Mouse (Mus musculus) urinary bladder, postnatal 25 days (tissue): ENCODE results near the gene Fam169a.
"Not testable (repeated sequence)": the region's sequence is repeated elsewhere in the genome, so short reads cannot be mapped to it uniquely, and the experiment has no call there.

Source experiments
- DNase-seq: peaks from one replicate; pipeline ENCODE4 v3.0.0; 2022; ENCODE audit warnings: low spot score

Fam169a gene

DNA sequence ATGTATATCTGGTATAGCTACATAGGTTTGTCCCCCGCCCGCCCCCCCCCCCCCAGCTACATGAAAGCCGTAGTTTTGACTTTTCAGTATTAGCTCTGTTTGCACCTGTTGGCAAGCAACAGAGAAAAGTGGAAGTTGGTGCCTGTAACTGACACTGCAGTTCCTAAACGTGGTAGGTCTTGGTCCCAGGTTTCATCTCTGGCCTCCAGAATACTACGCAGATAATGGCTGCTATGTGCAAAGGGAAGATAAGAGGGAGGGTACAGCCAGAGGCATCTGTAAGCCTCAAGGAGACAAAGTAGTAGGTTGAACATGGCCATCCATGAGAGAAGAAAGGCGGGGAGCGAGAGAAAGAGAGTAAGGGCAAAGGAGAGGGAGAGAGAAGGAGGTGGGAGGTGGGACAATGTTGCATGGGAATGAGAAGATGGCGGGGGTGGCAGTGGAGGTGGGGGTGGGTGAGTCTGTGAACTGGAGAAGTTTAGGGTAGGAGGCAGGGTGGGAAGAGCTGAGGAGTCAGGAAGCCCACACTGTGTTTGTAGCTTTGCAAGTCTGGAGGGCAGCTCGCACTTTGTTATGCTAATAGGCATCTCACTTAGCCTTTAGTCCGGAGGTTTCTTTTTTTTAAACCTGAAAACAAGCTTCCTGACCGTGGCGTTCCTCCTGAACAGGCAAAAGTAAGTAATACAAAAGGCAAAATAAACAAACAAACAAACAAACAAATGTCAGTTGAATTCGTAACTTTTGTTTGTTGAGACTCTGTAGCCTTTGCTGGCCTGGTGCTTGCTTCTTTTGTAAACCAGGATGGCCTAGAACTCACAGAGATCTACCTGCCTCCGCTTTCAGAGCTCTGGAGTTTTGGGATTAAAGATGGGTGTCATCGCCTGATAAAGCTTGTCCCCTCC lies at the start of gene Fam169a:
Gene Fam169a, plus strand, starts transcription at position 638 of the 902 bp plus-strand sequence.
- no peak for DNase-seq

DNA sequence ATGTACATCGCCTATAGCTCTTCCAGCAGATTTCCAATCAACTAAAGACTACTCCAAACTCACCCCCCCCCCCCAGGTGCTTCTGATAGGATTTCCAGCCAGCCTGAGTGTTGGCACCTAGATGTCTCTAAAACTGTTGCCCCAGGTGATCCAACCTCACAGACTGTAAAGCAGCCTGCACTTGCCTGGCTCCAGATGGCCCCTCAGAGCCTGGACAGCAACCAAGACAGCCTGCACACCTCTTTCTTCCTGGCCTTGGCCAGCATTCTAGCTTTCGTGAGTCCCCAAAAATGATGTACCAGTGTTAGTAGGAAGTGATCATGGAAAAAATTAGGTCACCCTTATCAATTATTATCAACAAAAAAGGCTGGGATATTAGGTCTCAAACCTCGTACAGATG lies 49.4 kb upstream of the Fam169a start:
- no peak for DNase-seq

DNA sequence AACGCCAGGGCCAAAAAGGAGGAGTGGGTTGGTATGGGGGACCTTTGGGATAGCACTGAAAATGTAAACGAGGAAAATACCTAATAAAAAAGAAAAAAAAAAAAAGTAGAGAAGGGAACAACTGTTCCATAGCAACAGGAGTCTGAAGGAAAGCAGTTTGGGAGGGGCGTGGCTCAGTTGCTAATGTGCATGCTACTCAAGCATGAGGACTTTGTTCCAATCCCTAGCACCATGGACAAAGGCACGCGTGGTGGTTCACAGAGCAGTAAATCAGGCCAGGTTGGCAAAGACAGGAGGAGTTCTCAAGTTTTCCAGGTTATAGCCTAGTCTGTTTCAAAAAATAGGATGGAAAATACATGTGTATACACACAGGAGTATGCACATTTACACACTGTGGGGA lies 47.0 kb upstream of the Fam169a start:
- no peak for DNase-seq

DNA sequence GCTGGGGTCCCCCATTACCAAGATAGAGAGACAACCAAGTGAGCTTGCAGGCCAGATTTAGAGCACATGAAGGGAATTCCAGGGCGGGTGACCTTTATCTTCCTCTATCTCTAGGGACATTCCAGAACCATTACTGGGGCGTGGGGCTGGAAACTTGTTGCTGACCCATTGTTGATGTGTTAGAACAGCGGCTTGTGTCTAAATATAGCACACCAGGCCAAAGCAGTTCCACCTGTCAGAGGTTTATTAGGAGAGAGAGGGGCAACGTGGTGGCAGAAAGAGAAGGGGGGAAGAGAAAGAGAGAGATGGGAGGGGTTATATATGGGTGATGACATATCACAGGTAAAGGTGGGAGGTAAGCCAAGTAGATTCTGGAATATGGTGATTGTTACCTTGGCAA lies 45.2 kb upstream of the Fam169a start:
- DNase-seq, result no peak

DNA sequence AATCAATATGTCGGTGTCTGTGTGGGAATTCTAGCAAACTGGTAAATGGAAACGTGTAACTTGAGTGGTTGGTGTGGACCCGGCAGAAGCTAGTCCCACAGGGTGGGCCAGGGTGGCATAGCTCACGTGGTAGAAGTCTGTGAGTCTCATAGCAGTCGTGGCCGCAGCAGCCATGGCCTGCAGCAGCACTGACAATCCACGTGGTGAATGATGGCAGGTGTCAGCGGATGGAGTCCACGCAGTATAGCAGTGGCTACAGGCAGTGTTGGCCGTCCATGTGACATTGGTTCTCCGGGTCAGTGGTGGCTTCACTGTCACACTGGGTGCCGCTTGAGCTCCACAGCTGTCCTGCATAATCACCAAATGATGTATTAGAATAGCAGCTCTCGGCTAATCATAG lies 37.0 kb upstream of the Fam169a start:
- no peak for DNase-seq

DNA sequence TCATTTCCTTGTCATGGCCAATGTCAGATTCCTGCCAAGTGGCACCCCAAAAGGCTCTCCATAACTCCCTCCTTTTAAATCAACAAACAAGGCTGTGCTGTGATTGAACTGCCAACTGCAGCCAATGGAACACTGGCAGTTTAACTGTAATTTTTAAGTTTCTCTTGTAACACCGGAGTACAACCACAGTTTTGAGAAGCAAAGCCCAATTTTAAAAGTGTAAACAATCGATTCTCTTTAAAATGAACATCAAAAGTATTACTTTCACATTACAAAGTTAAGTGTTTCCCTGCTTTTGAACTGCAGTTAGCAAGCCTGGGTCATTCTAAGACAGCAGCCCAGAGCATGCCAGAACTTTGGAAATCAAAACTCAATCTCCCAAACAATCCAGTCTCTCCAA lies 32.8 kb upstream of the Fam169a start, which contains the start of gene 1700029F12Rik:
Gene 1700029F12Rik, minus strand, starts transcription at position 101 of the 400 bp plus-strand sequence.
- DNase-seq, result no peak

DNA sequence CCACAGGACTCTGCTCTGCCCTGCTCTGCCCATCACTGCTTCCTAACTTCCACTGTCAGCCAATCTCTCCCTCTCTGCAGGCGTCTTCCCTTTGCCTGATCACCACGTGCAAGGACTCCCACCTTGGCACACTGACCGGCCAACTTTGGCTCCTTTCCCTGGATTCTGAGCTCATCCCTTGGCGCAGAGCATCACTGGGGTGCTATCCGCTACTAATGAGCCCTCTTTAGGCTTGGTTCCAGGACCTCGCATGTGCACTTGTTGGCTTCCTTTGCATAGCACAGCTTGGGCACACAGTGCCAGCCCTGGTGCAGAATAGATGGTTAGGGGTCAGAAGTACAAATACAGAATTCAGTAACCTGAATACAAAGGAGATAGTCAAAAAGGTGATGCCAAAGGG lies 15.9 kb upstream of the Fam169a start:
- no peak for DNase-seq

DNA sequence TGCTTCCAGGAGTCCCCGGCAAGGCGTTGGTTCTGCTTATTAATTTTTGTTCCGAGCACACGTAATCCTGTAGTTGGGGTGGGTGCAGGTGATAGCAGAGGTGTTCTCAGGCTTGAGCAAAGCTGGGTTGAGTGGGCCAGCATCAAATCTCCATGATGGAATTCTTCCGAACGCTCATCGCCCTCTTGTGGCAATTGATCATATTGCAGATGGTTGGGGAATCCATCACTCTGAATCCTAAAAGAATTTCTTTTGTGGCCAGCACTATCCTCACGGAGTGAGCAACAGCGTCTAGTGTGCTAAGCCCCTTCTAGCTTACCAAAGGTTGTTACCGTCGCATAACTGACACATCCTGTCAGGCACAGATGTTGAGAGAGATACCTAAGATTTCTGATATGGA lies 14.4 kb upstream of the Fam169a start:
- DNase-seq, result peak; percentile 63

DNA sequence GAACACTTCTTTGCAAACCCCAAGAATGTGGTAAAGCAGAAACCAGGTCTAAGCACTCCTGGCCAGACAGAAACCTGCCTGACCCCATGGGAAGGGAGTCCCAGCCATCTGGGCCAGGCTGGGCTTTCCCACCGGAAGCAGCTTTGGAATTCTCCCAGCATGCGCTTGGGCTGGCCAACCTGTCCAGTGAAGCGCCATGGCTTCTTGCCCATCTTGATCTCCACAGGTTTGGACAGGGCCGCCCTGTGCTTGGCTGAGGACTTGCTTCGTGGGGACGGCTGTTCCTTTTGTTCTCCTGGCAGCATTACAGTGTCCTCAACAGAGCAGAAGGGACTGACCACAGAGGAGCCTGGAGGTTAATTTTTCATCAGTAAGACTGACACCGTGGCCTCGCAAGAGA lies 13.2 kb upstream of the Fam169a start:
- DNase-seq, result no peak

DNA sequence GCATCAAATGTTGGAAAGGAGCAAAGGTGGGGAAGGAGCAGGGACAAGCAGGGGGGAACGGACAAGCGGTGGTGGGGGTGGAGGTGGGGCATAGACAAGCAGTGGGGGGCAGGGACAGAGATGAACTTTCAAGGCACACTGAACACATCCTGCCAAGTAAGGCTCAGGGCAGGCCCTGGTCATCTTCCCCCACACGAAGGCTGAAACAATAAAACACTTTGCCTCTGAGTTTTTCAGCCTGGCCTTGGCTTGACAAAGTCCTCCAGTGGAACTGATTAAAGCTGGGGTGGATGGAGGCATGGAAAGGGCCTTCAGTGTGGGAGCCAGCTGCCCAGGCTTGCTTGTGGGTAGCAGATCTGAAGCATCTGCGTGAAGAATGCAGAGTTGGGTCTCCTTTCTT lies 9.3 kb upstream of the Fam169a start:
- no peak for DNase-seq

DNA sequence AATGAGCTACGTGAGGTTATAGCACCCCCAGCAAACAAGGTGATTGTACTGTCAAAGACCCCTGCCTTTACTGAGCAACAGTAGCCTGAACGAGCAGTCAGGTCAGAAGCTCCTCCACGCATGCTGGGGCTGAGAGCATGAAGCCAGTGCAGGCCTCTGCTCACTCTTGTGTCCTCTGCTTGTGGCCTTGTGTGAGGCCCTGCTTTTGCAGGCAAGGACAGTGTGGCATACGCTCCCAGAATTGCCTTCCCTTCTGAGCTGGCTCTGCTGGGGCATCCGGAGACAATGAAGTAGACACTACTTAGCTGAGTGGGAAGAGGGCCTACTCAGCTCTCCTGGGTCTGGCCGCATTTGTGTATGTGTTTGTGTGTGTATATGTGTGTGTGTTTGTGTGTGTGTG lies 7.3 kb upstream of the Fam169a start:
- DNase-seq, result no peak

DNA sequence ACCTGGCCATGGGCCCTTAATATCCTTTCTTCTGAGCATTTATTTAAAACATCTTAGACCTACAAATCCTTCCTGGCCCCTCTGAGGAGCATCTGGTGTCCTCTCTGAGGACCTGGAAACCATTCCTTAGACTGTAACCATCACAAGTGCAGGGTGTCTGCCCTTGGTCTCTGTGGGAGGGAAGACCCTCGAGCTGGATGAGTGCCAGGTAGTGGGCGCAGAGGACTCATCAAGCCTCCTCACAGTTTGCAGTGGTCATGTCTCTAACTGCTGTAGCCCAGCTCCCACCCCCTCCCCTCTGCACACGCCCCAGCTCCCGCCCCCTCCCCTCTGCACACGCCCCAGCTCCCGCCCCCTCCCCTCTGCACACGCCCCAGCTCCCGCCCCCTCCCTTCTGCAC lies 6.8 kb upstream of the Fam169a start:
- DNase-seq, result no peak

DNA sequence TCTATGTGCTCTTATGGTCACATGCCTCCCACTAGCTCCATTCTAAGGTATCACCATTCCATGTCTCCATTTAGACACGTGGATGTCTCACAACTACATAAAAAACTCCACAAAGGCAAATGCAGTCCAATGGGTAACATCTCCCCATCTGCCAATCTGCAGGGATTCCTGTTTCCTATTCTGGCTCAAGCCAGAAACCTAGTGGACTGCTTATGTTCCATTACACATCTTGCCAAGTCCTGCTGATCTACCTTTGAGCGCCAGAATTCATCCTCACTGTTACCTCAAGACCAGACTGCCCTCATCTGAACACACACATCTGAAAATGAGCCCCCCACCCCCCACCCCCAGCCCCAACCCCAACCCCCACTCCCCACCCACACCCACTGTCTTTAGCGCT lies 4.9 kb upstream of the Fam169a start:
- no peak for DNase-seq

DNA sequence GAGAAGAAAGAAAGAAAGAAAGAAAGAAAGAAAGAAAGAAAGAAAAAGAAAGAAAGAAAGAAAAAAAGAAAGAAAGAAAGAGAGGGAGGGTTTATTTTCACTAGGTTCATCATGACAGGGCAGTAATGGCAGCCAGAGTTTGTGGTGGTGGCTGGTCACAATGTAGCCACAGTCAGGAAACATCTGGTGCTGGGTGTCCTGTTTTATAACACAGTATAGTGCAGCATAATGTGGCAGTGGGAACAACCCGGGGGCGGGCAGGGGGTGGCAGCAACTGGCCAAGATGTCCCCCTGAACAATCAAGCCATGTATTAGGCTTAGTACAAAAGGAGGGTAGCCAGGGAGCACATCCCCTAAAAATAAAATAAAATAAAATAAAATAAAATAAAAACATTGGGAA lies 3.7 kb upstream of the Fam169a start:
- DNase-seq, result no peak

DNA sequence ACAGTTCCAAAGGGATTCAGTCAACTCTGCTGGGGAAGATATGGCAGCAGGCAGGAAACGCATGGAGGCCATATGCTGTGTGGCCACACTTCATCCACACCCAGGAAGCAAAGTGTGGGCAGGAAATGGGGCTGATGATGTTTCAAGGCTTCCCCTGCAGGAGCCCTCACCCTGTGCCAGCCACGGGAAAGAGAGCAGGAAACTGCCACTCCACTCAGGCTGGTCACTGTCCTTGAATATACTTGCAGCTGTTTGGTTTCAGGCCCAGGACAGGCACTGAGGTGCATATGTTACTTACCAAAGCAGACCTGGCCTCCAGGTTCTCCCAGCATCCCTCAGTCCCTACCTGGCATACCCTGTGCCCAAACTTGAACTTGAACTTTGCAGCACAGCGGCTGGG lies 2.7 kb upstream of the Fam169a start:
- no peak for DNase-seq

DNA sequence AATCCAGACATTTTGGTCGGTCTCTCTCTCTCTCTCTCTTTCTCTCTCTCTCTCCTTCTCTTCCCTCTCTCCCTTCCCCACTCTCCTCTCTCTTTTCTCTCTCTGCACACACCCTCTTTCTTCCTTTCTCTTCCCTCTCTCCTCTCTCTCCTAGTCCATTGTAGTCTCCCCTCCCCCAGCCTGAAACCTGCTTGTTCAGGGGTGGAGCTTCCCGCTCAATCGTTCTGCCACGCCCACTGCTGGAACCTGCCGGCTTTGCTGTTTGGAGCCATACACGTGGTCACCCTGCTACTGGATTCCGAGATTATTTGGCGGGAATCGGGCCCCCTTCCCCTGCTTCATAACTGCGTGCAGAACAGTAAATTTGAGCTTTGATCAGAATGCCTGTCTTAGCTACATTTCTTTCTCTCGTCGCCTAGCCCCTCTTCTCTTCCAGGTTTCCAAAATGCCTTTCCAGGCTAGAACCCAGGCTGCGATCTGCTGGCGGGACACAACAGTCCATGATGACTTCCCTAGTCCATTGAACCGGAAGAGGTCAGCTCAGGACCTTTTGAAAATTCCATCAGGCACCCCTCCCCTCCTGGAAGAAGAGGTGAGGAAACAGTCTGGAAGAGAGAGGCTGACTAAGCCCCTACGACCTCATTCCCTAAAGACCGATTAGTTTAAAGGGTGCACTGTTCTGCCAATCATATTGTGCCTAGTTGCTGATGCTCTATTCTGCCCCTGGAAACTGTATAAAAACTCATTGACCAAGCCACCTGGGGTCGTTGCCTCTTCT lies 2.1 kb upstream of the Fam169a start:
- DNase-seq, result not testable (repeated sequence)

DNA sequence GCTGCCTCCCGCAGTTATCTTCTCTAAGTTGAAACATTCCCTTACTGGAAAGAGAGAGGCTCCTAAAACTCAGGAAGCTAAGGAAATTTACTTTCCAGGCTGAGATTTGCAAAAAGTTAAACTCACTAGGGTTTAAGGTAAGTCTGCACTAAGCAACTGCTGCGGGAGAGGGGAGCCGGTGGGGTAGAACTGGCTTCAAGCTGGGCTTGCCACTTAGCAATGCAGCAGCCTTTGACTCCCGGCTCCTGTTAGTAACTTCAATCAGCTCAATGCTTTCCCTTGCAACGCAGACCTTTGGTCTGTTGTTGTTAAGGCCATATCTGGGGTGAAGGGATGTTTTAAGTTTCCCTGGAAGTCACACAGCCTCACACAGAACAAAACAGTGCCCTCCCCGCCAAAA lies 605 bp downstream of the Fam169a start:
- no peak for DNase-seq

DNA sequence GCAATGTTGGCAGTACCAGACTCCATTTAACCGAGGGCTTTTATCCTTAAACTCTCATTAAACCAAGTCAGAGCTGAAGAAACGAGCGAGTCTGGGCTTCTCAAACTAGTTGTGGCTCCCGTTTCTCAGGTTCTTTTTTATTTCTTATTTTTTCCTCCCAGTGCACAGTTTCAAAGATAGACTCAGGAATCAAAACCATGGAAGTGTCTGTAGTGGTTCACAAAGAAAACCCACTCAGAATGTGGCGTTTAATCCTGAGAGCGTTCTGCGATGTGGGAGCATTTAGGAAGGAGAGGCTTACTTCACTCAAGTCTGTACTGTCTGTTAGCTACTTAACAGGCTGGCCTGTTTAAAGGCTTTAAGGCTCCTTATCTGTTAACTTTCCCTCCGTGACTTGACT lies 1.1 kb downstream of the Fam169a start:
- DNase-seq, result no peak

DNA sequence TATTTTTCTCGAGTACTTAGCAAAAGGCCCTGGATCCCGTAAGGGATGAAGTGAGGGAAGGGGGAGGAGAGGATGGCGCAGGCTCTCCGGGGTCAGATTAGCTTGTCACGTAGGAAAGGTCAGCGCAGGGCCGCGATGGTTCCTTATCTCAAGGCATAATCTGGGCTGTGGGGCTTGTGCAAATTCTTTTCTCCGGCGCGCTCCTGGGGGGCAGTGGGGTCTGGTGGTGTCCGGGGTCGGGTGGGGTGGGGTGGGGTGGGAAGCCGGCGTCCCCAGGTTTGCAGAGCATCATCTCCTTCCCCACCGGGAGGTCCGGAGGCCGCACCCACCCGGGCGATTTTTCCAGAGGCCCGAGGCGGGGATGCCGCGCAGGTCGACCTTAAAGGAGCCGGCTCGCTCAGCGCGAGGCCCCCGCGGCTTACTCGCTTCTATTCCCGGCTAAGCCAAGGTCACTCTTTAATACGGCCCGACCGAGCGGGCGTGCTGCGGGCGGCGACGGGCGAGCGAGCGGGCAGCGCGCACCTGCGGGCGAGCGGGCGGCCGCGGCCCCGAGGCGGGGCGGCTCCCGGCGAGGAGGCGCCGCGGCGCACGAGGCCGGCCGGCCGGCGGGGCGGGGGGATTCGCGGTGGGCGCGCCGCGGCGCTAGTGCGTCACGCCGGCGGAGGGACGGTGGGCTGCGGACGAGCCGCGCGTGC lies 4.0 kb downstream of the Fam169a start:
- no peak for DNase-seq

DNA sequence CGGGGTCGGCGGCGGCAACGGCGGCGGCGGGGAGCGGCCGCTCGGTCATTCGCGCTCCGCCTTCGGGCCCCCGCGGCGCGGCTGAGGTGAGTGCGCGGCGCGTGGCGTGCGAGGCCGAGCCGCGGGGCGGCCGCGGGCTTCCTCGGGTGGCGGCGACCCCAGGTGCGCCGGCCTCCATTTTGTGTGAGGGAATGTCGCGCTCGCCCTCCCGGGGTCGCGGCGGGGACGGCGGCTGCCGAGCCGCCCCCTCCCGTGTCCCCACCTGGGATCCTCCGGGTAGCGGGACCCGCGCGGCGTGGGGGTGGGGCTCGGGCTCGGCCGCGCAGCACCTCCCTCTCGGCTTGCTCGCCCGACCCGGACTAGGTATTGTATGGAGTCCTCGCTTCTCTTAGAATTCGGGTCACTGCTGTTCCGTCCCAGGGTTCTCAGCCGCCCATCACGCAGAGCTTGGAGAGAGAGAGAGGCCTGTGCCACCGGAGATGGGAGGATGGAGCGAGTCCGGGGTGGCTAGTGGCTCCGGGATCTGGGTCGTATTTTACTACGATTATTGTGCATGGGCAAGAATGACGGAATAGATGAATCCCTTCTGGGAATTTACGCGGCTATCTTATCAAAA lies 4.6 kb downstream of the Fam169a start:
- no peak for DNase-seq

DNA sequence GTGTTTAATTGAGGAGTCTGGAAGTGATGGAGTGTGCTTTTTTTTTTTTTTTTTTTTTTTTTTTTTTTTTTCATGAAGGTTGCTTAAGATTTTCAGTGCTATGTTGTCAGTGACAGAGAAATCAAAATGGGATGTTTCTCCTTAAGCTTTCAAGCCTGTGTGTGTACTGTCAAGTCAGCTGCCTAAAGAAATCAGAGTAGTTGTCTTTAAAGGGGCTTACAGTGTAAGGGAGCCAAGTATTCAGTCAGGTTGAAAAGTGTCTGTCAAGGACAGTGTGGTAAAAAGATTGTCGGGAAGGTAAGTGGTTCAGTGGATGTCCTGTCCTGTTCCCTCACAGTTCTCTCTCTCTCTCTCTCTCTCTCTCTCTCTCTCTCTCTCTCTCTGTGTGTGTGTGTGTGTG lies 6.4 kb downstream of the Fam169a start:
- no peak for DNase-seq

DNA sequence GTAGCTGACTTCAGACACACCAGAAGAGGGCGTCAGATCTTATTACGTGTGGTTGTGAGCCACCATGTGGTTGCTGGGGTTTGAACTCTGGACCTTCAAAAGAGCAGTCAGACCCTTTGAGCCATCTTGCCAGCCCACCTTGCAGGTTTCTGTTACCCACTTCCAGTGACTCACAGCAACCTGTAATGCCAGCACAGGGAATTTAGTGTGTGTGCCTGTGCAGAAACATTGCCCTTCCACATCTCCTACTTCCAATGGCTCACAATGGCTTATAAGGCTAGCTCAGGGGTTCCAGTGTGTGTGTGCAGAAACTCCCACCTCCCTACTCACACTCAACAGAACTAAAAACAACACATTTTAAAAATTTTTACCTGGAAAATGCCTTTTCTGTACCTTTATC lies 10.5 kb downstream of the Fam169a start:
- no peak for DNase-seq
